Mouse (Mus musculus) forebrain, embryonic 13.5 days (tissue): Measurements from ENCODE around the gene Olfr328. TPM values are rescaled to one million over a fixed set of nuclear protein-coding genes. Genes with fewer than 3 reads are reported as not detected.
A peak's percentile ranks its signal among the peaks of the same experiment; 100 is the strongest.

Experiments
- ATAC-seq: fragments of 200-750 bp; cut with Nextera tagmentation; 2 replicates; pipeline ENCODE4 v1.8.0; 2017
- H3K27ac ChIP-seq: fragments of 300-500 bp; sonication (generic); 2 replicates; pipeline ENCODE4 v1.5.1; 2015; ENCODE audit warnings: inconsistent platforms, mild to moderate bottlenecking, moderate library complexity
- H3K27me3 ChIP-seq: fragments of 300-500 bp; sonication (generic); 2 replicates; pipeline ENCODE4 v1.6.1; 2015; ENCODE audit warnings: mild to moderate bottlenecking, inconsistent platforms
- H3K36me3 ChIP-seq: fragments of 300-500 bp; sonication (generic); 2 replicates; pipeline ENCODE4 v1.6.1; 2015; ENCODE audit warnings: mild to moderate bottlenecking, inconsistent platforms; ENCODE audit not compliant: poor library complexity, severe bottlenecking
- H3K4me1 ChIP-seq: fragments of 300-500 bp; sonication (generic); 2 replicates; pipeline ENCODE4 v1.6.1; 2015; ENCODE audit warnings: inconsistent platforms
- H3K4me2 ChIP-seq: fragments of 300-500 bp; sonication (generic); 2 replicates; pipeline ENCODE4 v1.6.1; 2015; ENCODE audit warnings: inconsistent platforms, mild to moderate bottlenecking, moderate library complexity
- H3K4me3 ChIP-seq: fragments of 300-500 bp; sonication (generic); 2 replicates; pipeline ENCODE4 v1.5.1; 2015; ENCODE audit warnings: mild to moderate bottlenecking, inconsistent platforms
- H3K9ac ChIP-seq: fragments of 300-500 bp; sonication (generic); 2 replicates; pipeline ENCODE4 v1.6.1; 2015; ENCODE audit warnings: mild to moderate bottlenecking, inconsistent platforms
- H3K9me3 ChIP-seq: fragments of 300-500 bp; sonication (generic); replicated peaks from 2 replicates; pipeline ENCODE4 v1.6.1; 2016; ENCODE audit warnings: inconsistent platforms
- WGBS: fragments of 180-500 bp; shearing (Covaris S2); methylation state at CpG from one replicate; pipeline ENCODE4 v1.1.7; 2015; 5-methylcytosine and 5-hydroxymethylcytosine counted together
- polyA plus RNA-seq: library from polyadenylated mRNA; unstranded; fragments of >200 nt; fragmentation: Nextera tagmentation; extraction: Ambion mirVana; gene quantifications from 2 replicates; pipeline ENCODE4 v1.2.1, GENCODE M21; 2015

The Olfr328 gene
- not detected in 2 replicates for polyA plus RNA-seq

DNA sequence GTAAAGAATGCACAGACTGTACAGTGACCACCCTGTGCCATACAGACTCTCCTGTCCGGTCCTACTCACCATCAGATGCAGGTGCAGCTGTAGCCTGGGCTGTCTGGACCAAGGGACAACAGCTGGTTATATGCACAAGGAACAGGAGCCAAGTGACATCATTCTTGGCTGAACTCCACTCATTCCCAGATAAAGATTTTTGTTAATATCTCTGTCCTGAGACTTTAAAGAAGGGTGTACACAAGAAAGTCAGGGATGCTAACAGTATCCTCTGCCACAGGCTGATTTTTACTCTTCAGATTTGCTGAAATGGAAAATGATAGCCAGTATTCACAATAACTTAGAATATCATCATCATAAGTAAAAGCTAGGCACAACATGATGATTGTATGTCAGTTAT lies at the start of gene Olfr328:
Olfr328 (minus strand) TSS at position 101 of the 400 bp plus-strand sequence.
- WGBS: 76% methylated on average over 1 of the region's 1 CpGs
- H3K27me3 ChIP-seq: no peaks in the 10 kb centered on the region
- no peak for ATAC-seq
- H3K9me3 ChIP-seq: no peaks in the 10 kb centered on the region
- no peak within 1 kb of the TSS for H3K27ac ChIP-seq
- no peak within 1 kb of the TSS for H3K9ac ChIP-seq
- no peaks in the 10 kb centered on the region for H3K36me3 ChIP-seq
- H3K4me1 ChIP-seq: no peaks in the 10 kb centered on the region
- no peak within 1 kb of the TSS for H3K4me2 ChIP-seq
- no peak within 1 kb of the TSS for H3K4me3 ChIP-seq

DNA sequence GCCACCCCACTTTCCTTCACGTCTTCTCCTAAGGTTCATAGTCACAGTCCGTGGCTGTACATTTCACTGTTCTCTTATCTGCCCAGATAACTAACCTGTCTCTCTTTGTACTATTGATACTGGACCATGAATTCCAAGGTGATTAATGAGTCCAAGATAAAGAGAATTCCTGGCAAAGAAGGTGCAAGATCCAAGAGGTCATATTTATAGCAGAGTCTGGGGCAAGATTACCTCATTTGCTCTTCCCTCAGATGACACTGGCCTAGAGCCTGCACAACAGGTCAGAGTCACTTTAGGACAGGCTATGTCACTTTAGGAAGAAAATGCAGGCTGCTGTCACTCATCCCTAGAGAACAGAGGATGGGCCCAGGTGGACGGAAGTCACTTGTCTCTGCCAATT lies 49.8 kb upstream of the Olfr328 start:
- no peak for ATAC-seq
- no peak overlapping the region for H3K9ac ChIP-seq

DNA sequence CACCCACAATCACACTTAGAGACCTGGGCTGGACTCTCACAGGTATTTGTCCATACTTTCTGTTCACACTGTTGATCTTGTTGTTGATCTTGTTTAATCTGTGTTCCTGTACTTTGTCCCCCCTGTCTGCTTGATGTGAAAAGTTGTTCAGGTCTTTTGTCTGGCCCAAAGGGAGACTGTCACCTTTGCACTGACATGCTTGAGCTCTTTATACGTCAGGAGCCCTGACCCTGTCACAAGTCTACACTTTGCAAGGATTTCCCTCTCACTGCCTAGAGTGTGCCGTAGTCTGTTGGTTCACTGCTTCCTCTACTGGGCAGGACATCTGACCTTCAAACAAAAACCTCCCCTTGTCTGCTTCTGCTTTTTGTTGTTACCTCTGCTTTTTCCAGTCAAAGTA lies 49.3 kb upstream of the Olfr328 start:
- WGBS: 66% methylated on average over 2 of the region's 2 CpGs
- no peaks in the 10 kb centered on the region for H3K36me3 ChIP-seq
- no peak overlapping the region for H3K9ac ChIP-seq
- no peaks in the 10 kb centered on the region for H3K27me3 ChIP-seq
- H3K9me3 ChIP-seq: no peaks in the 10 kb centered on the region
- H3K27ac ChIP-seq: no peak overlapping the region
- no peak overlapping the region for H3K4me3 ChIP-seq
- no peaks in the 10 kb centered on the region for H3K4me1 ChIP-seq
- ATAC-seq: no peak
- H3K4me2 ChIP-seq: no peak overlapping the region

More for the DNA sequence above, 49.8 kb upstream of the Olfr328 start:
- H3K9me3 ChIP-seq: no peaks in the 10 kb centered on the region
- H3K4me2 ChIP-seq: no peak overlapping the region
- H3K4me1 ChIP-seq: no peaks in the 10 kb centered on the region
- no peaks in the 10 kb centered on the region for H3K27me3 ChIP-seq
- WGBS: 89% methylated on average over 3 of the region's 3 CpGs
- no peak overlapping the region for H3K27ac ChIP-seq
- no peak overlapping the region for H3K4me3 ChIP-seq
- no peaks in the 10 kb centered on the region for H3K36me3 ChIP-seq

DNA sequence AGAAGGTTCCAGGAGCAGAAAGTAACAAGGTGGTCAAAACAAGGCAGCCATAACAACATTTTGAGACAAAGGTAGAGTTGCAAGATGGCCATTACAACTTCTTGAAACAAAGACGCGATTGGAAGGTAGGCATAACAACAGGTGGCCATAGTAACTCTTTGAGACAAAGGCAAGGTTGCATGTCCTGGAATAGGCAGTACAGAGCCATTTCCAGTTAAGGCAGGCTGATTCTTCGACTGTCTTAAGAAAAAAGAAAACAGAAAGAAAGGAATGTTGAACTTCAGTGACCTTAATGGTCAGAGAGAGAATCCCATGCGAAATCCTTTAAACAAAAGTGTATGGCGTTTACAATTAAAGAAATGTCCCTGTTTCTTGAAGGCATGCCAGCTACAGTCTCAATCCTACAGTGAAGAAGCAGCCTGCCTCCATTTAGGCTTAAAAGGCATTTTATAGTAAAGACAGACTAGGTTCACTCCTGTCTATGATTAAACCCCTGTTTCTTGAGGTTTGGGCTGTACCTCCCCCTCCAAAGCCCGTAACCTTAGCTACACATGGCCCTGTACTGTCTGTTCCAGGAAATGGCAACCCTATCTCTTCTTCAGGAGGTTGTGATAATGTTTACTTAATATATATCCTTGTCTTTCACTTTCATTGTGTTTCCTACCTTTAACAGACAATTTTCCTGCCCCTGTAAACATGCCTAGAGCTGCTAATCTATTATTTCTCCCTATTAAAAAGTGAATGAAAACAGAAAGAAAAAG lies 47.5 kb upstream of the Olfr328 start:
- H3K4me3 ChIP-seq: no peak overlapping the region
- H3K36me3 ChIP-seq: no peaks in the 10 kb centered on the region
- H3K9ac ChIP-seq: no peak overlapping the region
- 87% methylated on average over 6 of the region's 6 CpGs for WGBS
- H3K27me3 ChIP-seq: no peaks in the 10 kb centered on the region
- ATAC-seq: no peak
- H3K4me2 ChIP-seq: no peak overlapping the region
- H3K4me1 ChIP-seq: no peaks in the 10 kb centered on the region
- no peak overlapping the region for H3K27ac ChIP-seq
- H3K9me3 ChIP-seq: no peaks in the 10 kb centered on the region

DNA sequence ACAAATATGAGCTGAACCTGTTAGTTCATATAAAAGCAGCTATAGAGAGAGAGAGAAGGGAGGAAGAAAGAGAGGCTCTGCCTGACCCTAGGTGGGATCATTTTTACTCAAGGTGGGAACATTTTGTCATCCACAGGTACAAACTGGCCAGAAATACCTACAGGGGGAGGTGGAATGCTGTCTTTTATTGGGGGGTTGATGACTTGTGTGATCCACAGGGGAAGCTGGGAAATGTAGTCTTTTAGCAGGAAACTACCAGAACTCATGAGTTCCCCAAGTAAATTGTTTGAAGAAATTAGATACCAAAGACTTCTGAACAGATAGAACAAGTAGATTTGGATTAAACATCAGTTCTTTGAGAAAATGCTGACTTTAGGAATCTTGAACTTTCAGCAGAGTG lies 46.6 kb upstream of the Olfr328 start:
- H3K9ac ChIP-seq: no peak overlapping the region
- H3K4me1 ChIP-seq: no peaks in the 10 kb centered on the region
- H3K4me3 ChIP-seq: no peak overlapping the region
- H3K27me3 ChIP-seq: no peaks in the 10 kb centered on the region
- ATAC-seq: no peak
- H3K9me3 ChIP-seq: no peaks in the 10 kb centered on the region
- H3K27ac ChIP-seq: no peak overlapping the region
- H3K36me3 ChIP-seq: no peaks in the 10 kb centered on the region
- H3K4me2 ChIP-seq: no peak overlapping the region

DNA sequence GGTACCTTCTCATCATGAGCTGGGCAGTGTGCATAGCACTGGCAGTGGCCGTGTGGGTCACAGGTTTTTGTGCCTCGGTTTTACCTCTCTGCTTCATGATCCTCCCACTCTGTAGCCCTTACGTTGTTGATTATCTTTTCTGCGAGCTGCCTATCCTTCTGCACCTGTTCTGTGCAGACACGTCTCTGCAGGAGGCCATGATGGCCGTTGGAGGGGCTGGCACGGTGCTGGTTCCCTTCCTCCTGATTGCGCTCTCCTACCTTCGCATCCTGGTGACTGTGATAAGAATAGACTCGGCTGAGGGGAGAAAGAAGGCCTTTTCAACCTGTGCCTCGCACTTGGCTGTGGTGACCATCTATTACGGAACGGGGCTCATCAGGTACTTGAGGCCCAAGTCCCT lies 42.4 kb upstream of the Olfr328 start:
- ATAC-seq: no peak
- no peaks in the 10 kb centered on the region for H3K9me3 ChIP-seq
- H3K27me3 ChIP-seq: no peaks in the 10 kb centered on the region
- no peak overlapping the region for H3K4me3 ChIP-seq
- no peak overlapping the region for H3K4me2 ChIP-seq
- H3K36me3 ChIP-seq: no peaks in the 10 kb centered on the region
- H3K4me1 ChIP-seq: no peaks in the 10 kb centered on the region
- WGBS: 92% methylated on average over 13 of the region's 13 CpGs
- H3K27ac ChIP-seq: no peak overlapping the region
- no peak overlapping the region for H3K9ac ChIP-seq

DNA sequence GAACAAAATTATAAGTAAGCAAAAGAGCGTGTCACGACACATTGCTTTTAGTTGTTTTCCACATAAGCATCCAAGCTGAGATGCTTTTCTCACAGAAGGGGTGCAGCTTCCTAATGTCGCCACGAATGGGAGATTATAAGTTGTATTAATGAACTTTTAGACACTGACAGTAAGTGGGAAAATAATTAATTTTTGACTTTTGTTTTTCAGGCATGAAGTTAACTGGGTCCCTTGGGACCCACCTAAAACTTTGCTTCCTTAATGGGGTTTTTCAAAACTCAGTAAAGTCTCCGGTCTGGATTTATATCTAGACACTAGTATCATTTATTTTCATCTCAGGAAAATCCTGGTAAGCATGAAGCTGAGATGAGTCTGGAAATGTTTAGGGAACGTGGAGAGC lies 39.4 kb upstream of the Olfr328 start, which contains the start of gene Olfr324:
Olfr324 (plus strand) TSS at position 301 of the 400 bp plus-strand sequence.
- ATAC-seq: no peak

DNA sequence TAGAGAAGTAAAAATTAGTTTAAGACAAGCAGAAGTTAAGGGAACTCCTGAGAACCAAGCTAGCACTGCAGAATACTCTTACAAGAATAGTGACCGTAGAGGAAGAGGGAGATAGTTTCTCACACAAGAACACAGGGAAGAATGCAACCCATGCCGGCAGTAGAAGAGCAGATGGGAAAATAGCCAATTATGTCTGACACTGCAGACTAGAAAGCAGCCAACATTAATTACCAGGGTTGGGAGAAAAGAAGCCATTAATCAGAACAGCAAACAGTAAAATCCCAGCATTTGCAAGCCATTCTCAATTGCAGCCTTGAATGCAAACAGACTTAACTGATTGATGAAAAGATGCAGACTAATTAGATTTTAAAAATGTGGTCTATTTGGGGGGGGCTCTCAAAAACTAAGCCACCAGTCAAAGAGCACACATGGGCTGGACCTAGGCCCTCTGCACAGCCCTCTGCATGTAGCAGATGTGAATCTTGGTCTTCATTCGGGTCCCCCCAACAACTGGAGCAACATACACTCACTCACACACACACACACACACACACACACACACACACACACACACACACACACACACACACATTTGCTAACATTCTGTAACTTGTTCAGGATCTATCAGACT lies 33.3 kb upstream of the Olfr328 start:
- Histone ChIP-seq H3K9me3 (no peaks in the 10 kb centered on the region), H3K27me3 (no peaks in the 10 kb centered on the region), H3K4me1 (peaks cover 11% of the 10 kb centered on the region), H3K27ac (peak overlapping the region; percentile 31; the same call in 1 of the 2 replicates), H3K4me3 (no peak overlapping the region), H3K9ac (no peak overlapping the region), H3K36me3 (no peaks in the 10 kb centered on the region), H3K4me2 (no peak overlapping the region)
- ATAC-seq: peak; percentile 62; the same call in 1 of the 2 replicates
- 21% methylated on average over 3 of the region's 3 CpGs for WGBS

More for the DNA sequence above, 39.4 kb upstream of the Olfr328 start, which contains the start of gene Olfr324:
- H3K4me2 ChIP-seq: no peak within 1 kb of the TSS
- no peaks in the 10 kb centered on the region for H3K9me3 ChIP-seq
- H3K36me3 ChIP-seq: no peaks in the 10 kb centered on the region
- H3K27me3 ChIP-seq: no peaks in the 10 kb centered on the region
- no peak within 1 kb of the TSS for H3K9ac ChIP-seq
- H3K4me1 ChIP-seq: no peaks in the 10 kb centered on the region
- no peak within 1 kb of the TSS for H3K27ac ChIP-seq
- no peak within 1 kb of the TSS for H3K4me3 ChIP-seq
- 85% methylated on average over 6 of the region's 6 CpGs for WGBS

DNA sequence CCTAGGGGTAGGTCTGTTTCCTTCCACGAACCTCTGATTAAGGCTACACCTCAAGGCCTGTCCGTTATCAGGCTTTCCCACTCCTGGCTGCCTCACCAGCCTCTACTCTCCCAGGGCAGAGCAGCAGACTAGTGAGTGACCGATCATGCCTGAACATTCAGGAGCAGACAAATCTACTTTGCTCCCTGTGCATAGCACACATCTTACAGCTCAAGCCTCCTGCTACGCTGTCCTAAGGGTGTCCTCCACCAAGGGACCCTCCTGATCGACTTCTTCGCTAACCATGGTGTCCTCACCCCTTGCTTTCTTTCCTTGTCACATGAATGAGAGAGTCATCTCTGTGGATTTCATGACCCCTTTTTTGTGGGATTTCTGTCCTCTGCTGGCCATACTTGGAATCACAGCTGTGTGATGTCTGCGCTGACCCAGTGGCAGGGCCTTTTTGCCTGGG lies 32.5 kb upstream of the Olfr328 start:
- no peak for ATAC-seq
- Histone ChIP-seq H3K27me3 (no peaks in the 10 kb centered on the region), H3K36me3 (no peaks in the 10 kb centered on the region), H3K4me1 (peaks cover 11% of the 10 kb centered on the region), H3K27ac (no peak overlapping the region), H3K4me2 (no peak overlapping the region), H3K9ac (no peak overlapping the region), H3K4me3 (no peak overlapping the region), H3K9me3 (no peaks in the 10 kb centered on the region)
- WGBS: 72% methylated on average over 7 of the region's 7 CpGs

DNA sequence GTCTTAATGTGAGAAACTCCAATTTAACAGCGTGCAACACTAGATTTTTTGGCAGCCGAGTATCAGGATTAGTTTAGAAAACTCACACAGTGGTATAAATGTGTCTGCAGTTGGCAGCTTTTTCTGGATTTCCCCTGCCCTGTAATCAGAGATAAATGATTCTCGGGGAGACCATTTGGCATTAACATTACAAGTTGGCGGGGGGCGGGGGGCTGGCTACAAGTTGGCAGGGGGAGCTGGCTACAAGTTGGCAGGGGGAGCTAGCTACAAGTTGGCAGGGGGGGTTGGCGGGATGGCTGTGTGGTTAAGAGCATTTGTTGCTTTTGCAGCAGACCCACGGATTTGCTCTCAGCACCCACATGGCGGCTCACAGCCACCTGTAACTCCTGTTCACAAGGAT lies 23.2 kb upstream of the Olfr328 start:
- 68% methylated on average over 8 of the region's 8 CpGs for WGBS
- H3K9me3 ChIP-seq: no peaks in the 10 kb centered on the region
- H3K27me3 ChIP-seq: no peaks in the 10 kb centered on the region
- no peak overlapping the region for H3K27ac ChIP-seq
- no peak overlapping the region for H3K4me3 ChIP-seq
- no peaks in the 10 kb centered on the region for H3K36me3 ChIP-seq
- H3K4me2 ChIP-seq: no peak overlapping the region
- H3K9ac ChIP-seq: no peak overlapping the region
- H3K4me1 ChIP-seq: no peaks in the 10 kb centered on the region
- peak; percentile 48; the same call in 1 of the 2 replicates for ATAC-seq

DNA sequence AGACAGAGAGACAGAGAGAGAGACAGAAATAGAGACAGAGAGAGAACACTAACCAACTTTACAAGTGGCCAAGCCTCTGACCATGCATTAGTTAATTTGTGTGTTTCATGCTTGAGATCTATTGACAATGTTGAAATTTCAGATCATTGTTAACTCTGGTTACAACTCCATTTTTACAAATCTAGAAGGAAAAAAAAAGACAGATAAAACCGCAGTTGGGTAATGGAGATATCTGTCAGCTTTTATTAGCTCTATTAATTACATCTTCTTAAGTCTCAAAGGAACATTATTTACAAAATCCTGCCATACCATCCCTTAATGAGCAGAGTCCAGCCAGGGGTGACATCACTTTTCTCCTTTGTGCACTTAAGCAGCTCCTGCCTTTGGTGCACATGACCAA lies 22.0 kb upstream of the Olfr328 start, which contains the start of gene Olfr325:
Olfr325 (plus strand) TSS at position 301 of the 400 bp plus-strand sequence.
- WGBS: 77% methylated on average over 1 of the region's 1 CpGs
- H3K9me3 ChIP-seq: no peaks in the 10 kb centered on the region
- H3K27ac ChIP-seq: no peak within 1 kb of the TSS
- no peak for ATAC-seq
- no peak within 1 kb of the TSS for H3K4me2 ChIP-seq
- H3K36me3 ChIP-seq: no peaks in the 10 kb centered on the region
- no peak within 1 kb of the TSS for H3K4me3 ChIP-seq
- no peaks in the 10 kb centered on the region for H3K4me1 ChIP-seq
- H3K27me3 ChIP-seq: no peaks in the 10 kb centered on the region
- H3K9ac ChIP-seq: no peak within 1 kb of the TSS

DNA sequence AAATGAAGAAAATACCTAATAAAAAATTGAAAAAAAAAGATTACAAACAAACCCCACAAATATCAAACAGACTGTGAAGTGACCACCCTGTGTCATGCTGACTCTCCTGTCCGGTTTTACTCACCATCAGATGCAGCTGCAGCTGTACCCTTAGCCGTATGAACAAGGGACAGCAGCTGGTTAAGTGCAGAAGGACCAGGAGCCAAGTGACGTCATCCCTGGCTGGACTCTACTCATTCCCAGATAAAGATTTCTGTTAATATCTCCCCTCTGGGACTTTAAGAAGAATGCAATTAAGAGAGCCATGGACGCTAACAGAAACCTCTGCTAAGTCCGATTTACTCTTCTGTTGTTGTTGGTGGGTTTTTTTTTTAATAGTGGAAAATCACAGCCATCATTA lies 15.0 kb upstream of the Olfr328 start, which contains the start of gene Olfr224:
Olfr224 (minus strand) TSS at position 149 of the 400 bp plus-strand sequence.
- no peaks in the 10 kb centered on the region for H3K9me3 ChIP-seq
- H3K4me3 ChIP-seq: no peak within 1 kb of the TSS
- no peak within 1 kb of the TSS for H3K27ac ChIP-seq
- WGBS: 81% methylated on average over 5 of the region's 5 CpGs
- no peaks in the 10 kb centered on the region for H3K36me3 ChIP-seq
- H3K4me2 ChIP-seq: no peak within 1 kb of the TSS
- no peaks in the 10 kb centered on the region for H3K27me3 ChIP-seq
- no peak within 1 kb of the TSS for H3K9ac ChIP-seq
- ATAC-seq: no peak
- no peaks in the 10 kb centered on the region for H3K4me1 ChIP-seq
